Mouse (Mus musculus) testis, postnatal 14 days (tissue): ENCODE measurements around the gene Sumf2.

ENCODE experiments used
- DNase-seq: peaks from one replicate; pipeline ENCODE4 v3.0.0; 2021; ENCODE audit warnings: low spot score

Gene Sumf2

DNA sequence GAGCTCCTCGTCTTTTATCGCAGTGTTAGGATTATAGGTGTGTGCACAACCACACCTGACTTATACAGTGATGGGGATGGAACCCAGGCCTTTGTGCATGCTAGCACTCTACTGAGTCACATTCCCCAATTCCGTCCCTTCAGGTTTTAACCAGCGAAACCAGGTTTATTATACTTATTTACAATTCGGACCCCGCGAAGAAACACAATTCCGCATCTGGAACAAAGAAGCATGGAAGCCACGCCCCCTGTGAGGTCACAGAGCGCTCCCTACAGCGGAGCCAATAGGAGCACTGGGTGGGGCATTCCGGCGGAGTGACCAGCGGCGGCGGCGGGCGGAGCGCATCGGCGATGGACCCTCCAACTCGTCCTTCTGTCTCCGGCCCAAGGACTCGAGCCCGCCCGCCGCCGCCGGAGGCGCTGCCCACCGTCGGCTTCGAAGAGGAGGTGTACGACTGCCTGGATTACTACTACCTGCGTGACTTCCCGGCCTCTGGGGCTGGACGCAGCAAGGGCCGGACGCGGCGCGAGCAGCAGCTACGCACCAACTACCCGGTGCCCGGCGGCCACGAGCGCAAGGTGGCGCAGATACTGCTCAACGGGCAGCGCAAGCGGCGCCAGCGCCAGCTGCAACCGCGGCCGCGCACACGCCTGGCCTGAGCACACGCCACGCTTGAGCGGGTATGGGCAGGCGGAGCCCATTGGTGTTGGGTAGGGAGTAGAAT lies 61.6 kb downstream of the Sumf2 start, which contains the start of gene Nupr1l:
Gene Nupr1l (plus strand): TSS at position 299 of the 724 bp plus-strand sequence.
- DNase-seq: peak; percentile 89

DNA sequence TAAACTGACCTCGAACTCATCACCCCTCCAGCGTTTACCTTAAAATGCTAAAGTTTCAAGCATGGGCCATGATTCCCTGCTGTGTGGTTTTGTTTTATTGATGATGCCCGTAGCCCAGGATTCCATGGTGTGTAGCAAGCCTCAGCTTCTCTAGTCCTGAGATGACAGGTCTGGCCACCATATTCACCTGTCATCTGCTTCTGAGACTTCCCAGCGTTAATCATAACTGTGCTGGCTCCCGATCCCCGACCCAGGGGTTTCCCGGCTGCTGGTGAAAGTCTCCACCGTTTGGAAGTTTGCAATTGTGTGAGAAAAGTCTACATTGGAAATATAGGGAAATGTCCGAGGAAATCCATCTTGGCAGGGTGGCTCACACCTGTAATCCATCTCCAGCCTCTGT lies 62.4 kb downstream of the Sumf2 start:
- DNase-seq: no peak

DNA sequence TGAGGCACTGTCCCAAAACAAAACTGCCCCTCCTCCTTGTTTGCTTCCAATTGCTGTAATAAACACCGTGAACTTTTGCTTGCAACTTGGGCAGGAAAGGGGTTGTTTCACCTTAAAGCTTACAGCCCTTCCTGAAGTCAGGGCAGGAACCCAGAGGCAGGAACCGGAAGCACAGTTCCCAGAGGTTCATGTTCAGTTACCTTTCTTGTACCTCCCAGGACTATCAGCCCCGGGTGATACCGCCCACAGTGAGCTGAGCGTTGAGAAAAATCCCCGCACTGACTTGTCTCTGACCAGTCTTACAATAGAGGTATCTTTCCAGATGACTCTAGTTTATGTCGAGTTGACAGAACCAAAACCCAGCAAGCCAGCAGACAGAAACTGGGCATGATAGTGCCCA lies 62.8 kb downstream of the Sumf2 start:
- no peak for DNase-seq
